Mouse (Mus musculus) hindbrain, postnatal 0 days (tissue): Measurements from ENCODE around the gene Zranb3. TPM values are rescaled to one million over a fixed set of nuclear protein-coding genes. Genes with fewer than 3 reads are reported as not detected.

ENCODE experiments used
- ATAC-seq: fragments of 200-750 bp; cut with Nextera tagmentation; 2 replicates; pipeline ENCODE4 v1.8.0; 2017; ENCODE audit warnings: mild to moderate bottlenecking, moderate TSS enrichment, moderate library complexity
- DNase-seq: peaks from one replicate; pipeline ENCODE4 v3.0.0-alpha.2; 2015; ENCODE audit warnings: low spot score
- H3K27ac ChIP-seq: fragments of 300-500 bp; sonication (generic); 2 replicates; pipeline ENCODE4 v1.5.1; 2014; ENCODE audit warnings: mild to moderate bottlenecking
- H3K27me3 ChIP-seq: fragments of 300-500 bp; sonication (generic); 2 replicates; pipeline ENCODE4 v1.6.1; 2014; ENCODE audit warnings: low read length, mixed read lengths; ENCODE audit not compliant: insufficient read depth
- H3K36me3 ChIP-seq: fragments of 300-500 bp; sonication (generic); 2 replicates; pipeline ENCODE4 v1.6.1; 2014; ENCODE audit warnings: low read length, mixed read lengths; ENCODE audit not compliant: insufficient read depth
- H3K4me1 ChIP-seq: fragments of 300-500 bp; sonication (generic); 2 replicates; pipeline ENCODE4 v1.6.1; 2014; ENCODE audit warnings: antibody characterized with exemption, low read length, mixed read lengths; ENCODE audit not compliant: insufficient read depth
- H3K4me2 ChIP-seq: fragments of 300-500 bp; sonication (generic); 2 replicates; pipeline ENCODE4 v1.6.1; 2014; ENCODE audit warnings: low read depth, mild to moderate bottlenecking, low read length, moderate library complexity, mixed read lengths
- H3K4me3 ChIP-seq: fragments of 300-500 bp; sonication (generic); 2 replicates; pipeline ENCODE4 v1.5.1; 2014; ENCODE audit warnings: low read length
- H3K9ac ChIP-seq: fragments of 300-500 bp; sonication (generic); replicated peaks from 2 replicates; pipeline ENCODE4 v1.6.1; 2014; ENCODE audit warnings: mild to moderate bottlenecking, low read length, moderate library complexity, mixed read lengths
- H3K9me3 ChIP-seq: fragments of 300-500 bp; sonication (generic); 2 replicates; pipeline ENCODE4 v1.6.1; 2016; ENCODE audit warnings: low read length, mixed read lengths
- CTCF ChIP-seq: IDR thresholded peaks from 2 replicates; pipeline ENCODE4 v1.5.1; 2016; ENCODE audit warnings: antibody characterized with exemption, control low read depth, low read depth
- WGBS: fragments of 180-500 bp; shearing (Covaris S2); extraction: QIAGEN DNeasy Blood & Tissue Kit; methylation state at CpG from one replicate; pipeline ENCODE4 v1.1.7; 2014; 5-methylcytosine and 5-hydroxymethylcytosine counted together
- polyA plus RNA-seq: library from polyadenylated mRNA; unstranded; fragments of >200 nt; fragmentation: Nextera tagmentation; extraction: Ambion mirVana; gene quantifications from 2 replicates; pipeline ENCODE4 v1.2.1, GENCODE M21; 2015
- total RNA-seq: library from RNA; depleted of rRNA; stranded (reverse); fragments of >200 nt; gene quantifications from 2 replicates; pipeline ENCODE4 v1.2.3, GENCODE M21; 2014

Zranb3 gene
- total and polyA plus RNA-seq, 2 experiments from 2014 or later = 3.8 to 8.9 TPM

- 92% methylated on average over 2 of the region's 2 CpGs for WGBS
- Histone ChIP-seq H3K27ac (no peak overlapping the region), H3K27me3 (no peaks in the 10 kb centered on the region), H3K9ac (no peak overlapping the region), H3K9me3 (no peaks in the 10 kb centered on the region), H3K4me3 (no peak overlapping the region), H3K4me2 (no peak overlapping the region), H3K4me1 (no peaks in the 10 kb centered on the region), H3K36me3 (no peaks in the 10 kb centered on the region)
- DNase-seq = no peak
- no peak for ATAC-seq
- no peak for TF ChIP-seq CTCF
These were observed 25.1 kb downstream of the Zranb3 start for GRCm38 (mm10) chr1:128077788-128078187.

GRCm38 (mm10) chr1:128076791-128077479 is 25.9 kb downstream of the Zranb3 start:
- no peaks in the 10 kb centered on the region for H3K36me3 ChIP-seq
- H3K4me3 ChIP-seq = no peak overlapping the region
- no peak overlapping the region for H3K27ac ChIP-seq
- DNase-seq (no peak), ATAC-seq (no peak)
- no peak overlapping the region for H3K4me2 ChIP-seq
- no peak for TF ChIP-seq CTCF
- H3K4me1 ChIP-seq = no peaks in the 10 kb centered on the region
- H3K9me3 ChIP-seq = no peaks in the 10 kb centered on the region
- no peak overlapping the region for H3K9ac ChIP-seq
- H3K27me3 ChIP-seq = no peaks in the 10 kb centered on the region
- 73% methylated on average over 8 of the region's 8 CpGs for WGBS

- DNase-seq (no peak), ATAC-seq (no peak)
- H3K4me3 ChIP-seq = no peak overlapping the region
- H3K4me1 ChIP-seq = no peaks in the 10 kb centered on the region
- no peaks in the 10 kb centered on the region for H3K9me3 ChIP-seq
- no peak overlapping the region for H3K27ac ChIP-seq
- H3K36me3 ChIP-seq = no peaks in the 10 kb centered on the region
- H3K9ac ChIP-seq = no peak overlapping the region
- TF ChIP-seq CTCF = no peak
- H3K27me3 ChIP-seq = no peaks in the 10 kb centered on the region
- WGBS = 93% methylated on average over 6 of the region's 6 CpGs
- H3K4me2 ChIP-seq = no peak overlapping the region
These were observed 29.8 kb downstream of the Zranb3 start for GRCm38 (mm10) chr1:128073051-128073450.

DNA sequence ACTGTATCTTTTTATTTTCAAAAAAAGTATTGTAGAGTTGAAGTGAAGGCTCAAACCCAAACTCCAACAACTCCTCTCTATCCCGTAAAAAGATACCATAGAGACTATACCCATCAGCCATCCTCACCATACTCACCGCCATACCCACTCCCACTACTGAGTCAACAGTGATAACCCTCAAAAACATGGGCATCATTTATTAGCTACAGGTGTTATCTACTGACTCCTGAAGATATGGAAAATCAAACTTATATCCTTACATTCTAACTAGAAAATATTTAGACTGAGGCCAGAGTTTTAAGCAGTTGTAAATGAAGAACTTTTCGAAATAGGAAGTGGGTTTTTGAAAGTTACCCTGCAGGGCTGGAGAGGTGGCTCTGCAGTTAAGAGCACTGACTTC is 32.8 kb downstream of the Zranb3 start:
- Histone ChIP-seq H3K4me2 (no peak overlapping the region), H3K27ac (no peak overlapping the region), H3K9me3 (no peaks in the 10 kb centered on the region), H3K9ac (no peak overlapping the region), H3K4me1 (no peaks in the 10 kb centered on the region), H3K27me3 (no peaks in the 10 kb centered on the region), H3K36me3 (no peaks in the 10 kb centered on the region), H3K4me3 (no peak overlapping the region)
- DNase-seq (no peak), ATAC-seq (no peak)
- TF ChIP-seq CTCF = no peak
- 94% methylated on average over 3 of the region's 3 CpGs for WGBS

DNA sequence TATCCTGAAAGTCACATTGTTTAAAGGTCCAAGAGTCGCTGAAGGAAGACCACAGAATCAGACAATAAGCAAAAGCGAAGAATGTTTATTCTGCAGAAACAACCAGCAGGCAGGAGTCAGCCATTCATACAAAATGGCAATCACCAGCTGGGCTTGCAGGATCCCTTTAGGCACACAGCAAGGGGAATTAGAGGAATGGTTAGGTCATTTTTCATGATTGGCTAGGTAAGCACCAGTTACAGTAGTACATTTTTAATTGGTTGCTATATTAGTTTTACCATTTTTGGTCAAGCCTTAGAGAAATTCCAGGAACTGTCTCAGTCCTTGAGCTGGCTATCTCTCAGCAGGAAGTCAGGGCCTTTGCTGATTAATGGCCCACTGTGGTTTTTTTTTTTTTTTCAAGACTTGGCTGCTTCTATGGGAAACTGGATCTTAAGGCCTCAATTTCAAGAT is 33.9 kb downstream of the Zranb3 start:
- H3K4me3 ChIP-seq = no peak overlapping the region
- no peak overlapping the region for H3K4me2 ChIP-seq
- H3K36me3 ChIP-seq = no peaks in the 10 kb centered on the region
- H3K9me3 ChIP-seq = no peaks in the 10 kb centered on the region
- DNase-seq (no peak), ATAC-seq (no peak)
- H3K9ac ChIP-seq = no peak overlapping the region
- H3K27ac ChIP-seq = no peak overlapping the region
- WGBS = 72% methylated on average over 2 of the region's 2 CpGs
- no peaks in the 10 kb centered on the region for H3K27me3 ChIP-seq
- no peak for TF ChIP-seq CTCF
- no peaks in the 10 kb centered on the region for H3K4me1 ChIP-seq

DNA sequence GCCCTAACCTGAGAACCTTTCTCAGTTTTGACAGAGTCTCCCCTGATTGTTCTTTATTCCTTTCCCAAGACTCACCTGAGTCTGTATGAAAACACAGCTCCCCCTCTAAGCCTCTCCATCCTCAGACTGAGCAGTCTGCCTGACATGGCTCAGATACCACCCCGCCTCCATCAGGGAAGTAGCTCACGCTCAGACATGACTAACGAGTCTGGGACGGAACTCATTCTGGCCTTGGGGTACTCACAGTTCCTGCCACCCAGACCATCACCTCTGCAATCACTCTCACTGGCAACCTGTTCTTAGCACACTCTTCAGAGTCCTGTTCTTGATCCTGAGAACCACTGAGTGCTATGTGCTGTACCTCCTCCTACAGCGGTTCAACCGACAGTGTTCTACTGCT is 38.1 kb downstream of the Zranb3 start:
- ATAC-seq (no peak), DNase-seq (no peak)
- Histone ChIP-seq H3K9me3 (no peaks in the 10 kb centered on the region), H3K36me3 (no peaks in the 10 kb centered on the region), H3K27ac (no peak overlapping the region), H3K4me2 (no peak overlapping the region), H3K4me1 (no peaks in the 10 kb centered on the region), H3K4me3 (no peak overlapping the region), H3K9ac (no peak overlapping the region), H3K27me3 (no peaks in the 10 kb centered on the region)
- no peak for TF ChIP-seq CTCF
- WGBS = 90% methylated on average over 6 of the region's 6 CpGs

GRCm38 (mm10) chr1:128062167-128062566 is 40.7 kb downstream of the Zranb3 start:
- H3K36me3 ChIP-seq = no peaks in the 10 kb centered on the region
- no peak overlapping the region for H3K4me2 ChIP-seq
- TF ChIP-seq CTCF = no peak
- H3K4me1 ChIP-seq = no peaks in the 10 kb centered on the region
- no peak overlapping the region for H3K27ac ChIP-seq
- WGBS = 96% methylated on average over 1 of the region's 1 CpGs
- no peak overlapping the region for H3K9ac ChIP-seq
- no peak overlapping the region for H3K4me3 ChIP-seq
- no peaks in the 10 kb centered on the region for H3K27me3 ChIP-seq
- ATAC-seq (no peak), DNase-seq (no peak)
- no peaks in the 10 kb centered on the region for H3K9me3 ChIP-seq
